Mouse (Mus musculus) limb, embryonic 10.5 days (tissue): ENCODE results near the gene Wdr82. TPM values are rescaled to one million over a fixed set of nuclear protein-coding genes. Genes with fewer than 3 reads are reported as not detected.
A peak's percentile ranks its signal among the peaks of the same experiment; 100 is the strongest.

Source experiments
- DNase-seq: peaks from one replicate; pipeline ENCODE4 v3.0.0-alpha.2; 2017; ENCODE audit warnings: low spot score
- H3K27ac ChIP-seq: fragments of 300-500 bp; sonication (generic); 2 replicates; pipeline ENCODE4 v1.5.1; 2016; ENCODE audit warnings: mild to moderate bottlenecking
- H3K27me3 ChIP-seq: fragments of 300-500 bp; sonication (generic); 2 replicates; pipeline ENCODE4 v1.6.1; 2016; ENCODE audit warnings: low read depth, mild to moderate bottlenecking; ENCODE audit not compliant: poor library complexity, severe bottlenecking
- H3K36me3 ChIP-seq: fragments of 300-500 bp; sonication (generic); 2 replicates; pipeline ENCODE4 v1.6.1; 2016; ENCODE audit warnings: mild to moderate bottlenecking, moderate library complexity
- H3K4me1 ChIP-seq: fragments of 300-500 bp; sonication (generic); 2 replicates; pipeline ENCODE4 v1.6.1; 2016
- H3K4me3 ChIP-seq: fragments of 300-500 bp; sonication (generic); 2 replicates; pipeline ENCODE4 v1.5.1; 2016; ENCODE audit warnings: mild to moderate bottlenecking, moderate library complexity
- H3K9me3 ChIP-seq: fragments of 300-500 bp; sonication (generic); replicated peaks from 2 replicates; pipeline ENCODE4 v1.6.1; 2016; ENCODE audit warnings: mild to moderate bottlenecking
- WGBS: fragments of 180-500 bp; shearing (Covaris S2); methylation state at CpG from one replicate; pipeline ENCODE4 v1.1.7; 2016; 5-methylcytosine and 5-hydroxymethylcytosine counted together
- polyA plus RNA-seq: library from polyadenylated mRNA; unstranded; fragments of >200 nt; fragmentation: Nextera tagmentation; extraction: Ambion mirVana; gene quantifications from 2 replicates; pipeline ENCODE4 v1.2.1, GENCODE M21; 2016

Wdr82 gene
- polyA plus RNA-seq, 1 experiment from 2014 or later, result 28.8 TPM

- Histone ChIP-seq H3K36me3 (no peaks in the 10 kb centered on the region), H3K4me3 (peak overlapping the region; percentile 53), H3K27me3 (peaks cover 44% of the 10 kb centered on the region), H3K27ac (peak overlapping the region; percentile 76; the same call in 1 of the 2 replicates), H3K4me1 (peaks cover 14% of the 10 kb centered on the region), H3K9me3 (no peaks in the 10 kb centered on the region)
- WGBS, result 64% methylated on average over 24 of the region's 24 CpGs
- DNase-seq, result no peak
These were observed 54.9 kb downstream of the Wdr82 start for GRCm38 (mm10) chr9:106225469-106226150.

DNA sequence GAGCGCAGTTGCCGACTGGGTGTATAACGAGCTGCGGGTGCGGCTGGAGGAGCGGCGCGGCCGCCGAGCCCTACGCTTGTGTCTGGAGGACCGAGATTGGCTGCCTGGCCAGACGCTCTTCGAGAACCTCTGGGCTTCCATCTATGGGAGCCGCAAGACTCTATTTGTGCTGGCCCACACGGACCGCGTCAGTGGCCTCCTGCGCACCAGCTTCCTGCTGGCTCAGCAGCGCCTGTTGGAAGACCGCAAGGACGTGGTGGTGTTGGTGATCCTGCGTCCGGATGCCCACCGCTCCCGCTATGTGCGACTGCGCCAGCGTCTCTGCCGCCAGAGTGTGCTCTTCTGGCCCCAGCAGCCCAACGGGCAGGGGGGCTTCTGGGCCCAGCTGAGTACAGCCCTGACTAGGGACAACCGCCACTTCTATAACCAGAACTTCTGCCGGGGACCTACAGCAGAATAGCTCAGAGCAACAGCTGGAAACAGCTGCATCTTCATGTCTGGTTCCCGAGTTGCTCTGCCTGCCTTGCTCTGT is 55.5 kb downstream of the Wdr82 start:
- H3K9me3 ChIP-seq, result no peaks in the 10 kb centered on the region
- 6% methylated on average over 34 of the region's 34 CpGs for WGBS
- H3K27me3 ChIP-seq, result peaks cover 44% of the 10 kb centered on the region
- H3K4me3 ChIP-seq, result peak overlapping the region; percentile 53
- H3K27ac ChIP-seq, result peak overlapping the region; percentile 76
- DNase-seq, result peak; percentile 66
- peaks cover 14% of the 10 kb centered on the region for H3K4me1 ChIP-seq
- no peaks in the 10 kb centered on the region for H3K36me3 ChIP-seq

- Histone ChIP-seq H3K27me3 (peaks cover 43% of the 10 kb centered on the region), H3K27ac (no peak overlapping the region), H3K4me1 (peaks cover 14% of the 10 kb centered on the region), H3K9me3 (no peaks in the 10 kb centered on the region), H3K4me3 (no peak overlapping the region), H3K36me3 (peaks cover 10% of the 10 kb centered on the region)
- 82% methylated on average over 8 of the region's 8 CpGs for WGBS
- DNase-seq, result no peak
These were observed 57.2 kb downstream of the Wdr82 start for GRCm38 (mm10) chr9:106227790-106228429.

- no peak overlapping the region for H3K4me3 ChIP-seq
- WGBS, result 76% methylated on average over 9 of the region's 9 CpGs
- no peak for DNase-seq
- no peak overlapping the region for H3K27ac ChIP-seq
- peaks cover 20% of the 10 kb centered on the region for H3K27me3 ChIP-seq
- peaks cover 33% of the 10 kb centered on the region for H3K36me3 ChIP-seq
- no peaks in the 10 kb centered on the region for H3K9me3 ChIP-seq
- peaks cover 14% of the 10 kb centered on the region for H3K4me1 ChIP-seq
These were observed 59.5 kb downstream of the Wdr82 start for GRCm38 (mm10) chr9:106230051-106230733.

DNA sequence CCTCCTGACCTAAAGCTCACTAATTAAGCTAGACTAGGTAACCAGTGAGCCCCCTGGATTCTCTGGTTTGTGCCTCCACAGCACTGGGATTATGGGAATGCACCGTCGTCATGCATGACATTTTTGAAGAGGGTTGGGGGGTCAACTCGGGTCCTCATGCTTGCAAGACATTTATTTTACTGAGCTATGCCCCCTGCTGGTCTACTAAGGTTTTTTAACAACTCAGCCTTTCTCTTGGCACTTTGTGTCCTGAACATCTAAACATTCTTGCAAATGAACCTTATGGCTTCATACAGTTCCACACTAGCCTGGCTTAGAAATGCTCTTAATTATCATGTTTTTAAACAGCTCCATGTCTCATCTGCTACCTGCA is 60.0 kb downstream of the Wdr82 start:
- no peak for DNase-seq
- no peak overlapping the region for H3K27ac ChIP-seq
- no peak overlapping the region for H3K4me3 ChIP-seq
- peaks cover 38% of the 10 kb centered on the region for H3K36me3 ChIP-seq
- no peaks in the 10 kb centered on the region for H3K9me3 ChIP-seq
- H3K27me3 ChIP-seq, result peaks cover 14% of the 10 kb centered on the region
- H3K4me1 ChIP-seq, result peaks cover 10% of the 10 kb centered on the region
- 77% methylated on average over 3 of the region's 3 CpGs for WGBS

DNA sequence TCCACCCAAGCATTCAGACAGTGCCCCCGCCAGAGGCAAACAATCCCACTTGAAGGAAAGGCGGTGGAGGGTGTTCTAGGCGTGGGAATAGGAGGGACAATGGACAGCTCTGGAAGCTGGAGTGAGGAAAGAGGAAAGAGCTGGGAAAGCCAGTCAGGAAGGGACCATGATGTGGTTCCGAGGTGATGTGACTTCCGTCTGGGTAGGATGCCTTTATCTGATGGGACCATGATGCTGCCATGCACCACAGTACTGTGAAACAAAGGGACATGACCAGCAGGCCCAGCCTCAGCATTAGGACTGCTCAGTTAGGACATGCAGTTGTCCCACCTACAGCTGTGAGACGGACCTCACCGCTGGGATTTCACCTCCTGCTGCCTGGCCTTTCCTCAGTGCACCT is 60.5 kb downstream of the Wdr82 start:
- peaks cover 43% of the 10 kb centered on the region for H3K36me3 ChIP-seq
- H3K4me3 ChIP-seq, result no peak overlapping the region
- H3K4me1 ChIP-seq, result peaks cover 5% of the 10 kb centered on the region
- peaks cover 9% of the 10 kb centered on the region for H3K27me3 ChIP-seq
- DNase-seq, result peak; percentile 28
- no peak overlapping the region for H3K27ac ChIP-seq
- no peaks in the 10 kb centered on the region for H3K9me3 ChIP-seq
- WGBS, result 88% methylated on average over 7 of the region's 7 CpGs

DNA sequence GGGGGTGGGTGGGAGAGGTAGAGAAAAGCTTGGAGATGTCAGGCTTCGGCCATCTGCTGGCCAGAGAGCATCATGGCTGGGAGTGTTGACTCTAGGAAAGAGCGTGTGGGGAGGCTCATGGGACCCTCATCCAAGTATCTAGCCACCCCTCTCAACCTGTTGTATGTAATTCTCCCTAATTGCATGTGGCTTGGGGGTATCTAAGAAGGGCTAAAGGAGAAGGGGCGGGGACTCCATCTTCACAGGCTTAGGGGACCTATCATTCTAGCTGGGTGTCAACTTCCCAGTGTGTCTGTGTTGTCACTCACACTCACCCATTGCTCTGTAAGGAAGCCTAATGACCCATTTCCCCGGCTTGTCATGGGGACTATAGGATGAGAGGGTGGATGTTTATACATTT is 61.1 kb downstream of the Wdr82 start:
- peaks cover 3% of the 10 kb centered on the region for H3K27me3 ChIP-seq
- H3K4me1 ChIP-seq, result no peaks in the 10 kb centered on the region
- H3K27ac ChIP-seq, result no peak overlapping the region
- WGBS, result 79% methylated on average over 4 of the region's 4 CpGs
- DNase-seq, result no peak
- H3K4me3 ChIP-seq, result no peak overlapping the region
- no peaks in the 10 kb centered on the region for H3K9me3 ChIP-seq
- H3K36me3 ChIP-seq, result peaks cover 49% of the 10 kb centered on the region

DNA sequence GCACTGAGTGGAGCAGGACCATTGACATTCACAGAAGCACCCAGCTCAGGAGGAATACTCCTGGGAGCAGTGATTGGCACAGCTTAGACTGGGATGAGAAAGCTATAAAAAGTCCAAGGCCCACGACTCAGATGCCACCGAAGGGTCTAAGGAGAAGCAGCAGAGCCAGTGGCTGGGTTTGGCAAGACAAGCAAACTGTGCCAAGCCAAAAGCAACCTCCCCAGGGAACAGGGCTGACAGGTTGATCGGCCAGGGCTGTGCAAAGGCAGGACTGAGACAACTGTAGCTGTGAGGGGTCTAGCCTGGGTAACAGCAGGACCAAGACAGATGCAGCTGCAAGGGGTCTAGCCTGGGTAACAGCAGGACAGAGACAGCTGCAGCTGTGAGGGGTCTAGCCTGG is 62.2 kb downstream of the Wdr82 start:
- H3K9me3 ChIP-seq, result no peaks in the 10 kb centered on the region
- WGBS, result 90% methylated on average over 3 of the region's 3 CpGs
- no peaks in the 10 kb centered on the region for H3K4me1 ChIP-seq
- peaks cover 61% of the 10 kb centered on the region for H3K36me3 ChIP-seq
- no peaks in the 10 kb centered on the region for H3K27me3 ChIP-seq
- no peak for DNase-seq
- H3K27ac ChIP-seq, result no peak overlapping the region
- no peak overlapping the region for H3K4me3 ChIP-seq

DNA sequence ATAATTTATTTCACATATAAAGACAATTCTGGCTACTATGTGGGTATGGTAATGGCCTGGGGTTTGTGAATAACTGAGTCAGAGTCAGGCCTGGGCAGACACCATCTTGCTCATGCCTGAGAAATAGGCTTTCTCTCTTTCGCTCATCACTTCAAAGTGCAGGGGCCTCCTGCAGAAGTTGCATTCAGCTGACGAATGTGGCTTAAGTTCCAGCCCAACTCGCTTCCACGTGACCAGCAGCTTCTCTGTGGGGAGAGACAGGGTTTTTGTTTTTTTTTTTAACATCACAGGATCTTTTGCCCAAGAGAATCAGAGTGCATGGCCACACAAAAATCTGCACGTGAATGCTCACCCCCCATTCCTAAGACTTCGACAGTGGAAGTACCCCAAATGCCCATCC is 63.2 kb downstream of the Wdr82 start:
- no peak for DNase-seq
- H3K27me3 ChIP-seq, result no peaks in the 10 kb centered on the region
- peaks cover 70% of the 10 kb centered on the region for H3K36me3 ChIP-seq
- no peaks in the 10 kb centered on the region for H3K4me1 ChIP-seq
- WGBS, result 78% methylated on average over 6 of the region's 6 CpGs
- no peak overlapping the region for H3K4me3 ChIP-seq
- no peaks in the 10 kb centered on the region for H3K9me3 ChIP-seq
- H3K27ac ChIP-seq, result no peak overlapping the region

DNA sequence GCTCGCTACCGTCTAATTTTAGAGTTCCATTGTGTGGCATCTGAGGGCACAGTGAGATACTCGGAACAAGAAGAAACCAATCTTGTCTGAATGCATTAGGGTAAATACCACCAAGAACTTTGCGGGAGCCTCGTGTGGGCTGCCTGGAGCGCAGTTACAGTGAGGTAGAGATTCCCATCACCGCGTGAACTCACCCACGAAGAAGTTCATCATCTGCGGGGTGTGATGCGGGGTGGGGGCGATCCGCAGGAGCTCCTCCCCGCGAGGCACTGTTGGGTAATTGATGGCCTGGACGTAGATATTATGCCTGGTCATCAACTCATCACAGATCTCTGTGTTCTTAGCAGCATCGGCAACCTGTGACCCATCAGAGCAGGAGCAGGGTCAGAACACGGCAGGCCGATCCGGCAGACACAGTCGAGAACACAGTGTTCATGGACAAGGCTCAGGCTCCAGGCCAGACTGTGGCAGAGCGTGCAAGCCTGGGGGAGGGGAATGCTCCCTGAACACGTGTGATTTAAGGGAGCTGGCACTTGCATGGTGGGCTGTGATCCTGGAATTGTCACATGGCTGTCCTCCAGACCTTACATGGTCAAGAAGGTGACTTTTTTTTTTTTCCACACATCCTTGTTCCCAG is 64.6 kb downstream of the Wdr82 start:
- Histone ChIP-seq H3K4me3 (no peak overlapping the region), H3K9me3 (no peaks in the 10 kb centered on the region), H3K4me1 (no peaks in the 10 kb centered on the region), H3K27me3 (no peaks in the 10 kb centered on the region), H3K27ac (no peak overlapping the region), H3K36me3 (peaks cover 84% of the 10 kb centered on the region)
- DNase-seq, result no peak
- 93% methylated on average over 23 of the region's 23 CpGs for WGBS

DNA sequence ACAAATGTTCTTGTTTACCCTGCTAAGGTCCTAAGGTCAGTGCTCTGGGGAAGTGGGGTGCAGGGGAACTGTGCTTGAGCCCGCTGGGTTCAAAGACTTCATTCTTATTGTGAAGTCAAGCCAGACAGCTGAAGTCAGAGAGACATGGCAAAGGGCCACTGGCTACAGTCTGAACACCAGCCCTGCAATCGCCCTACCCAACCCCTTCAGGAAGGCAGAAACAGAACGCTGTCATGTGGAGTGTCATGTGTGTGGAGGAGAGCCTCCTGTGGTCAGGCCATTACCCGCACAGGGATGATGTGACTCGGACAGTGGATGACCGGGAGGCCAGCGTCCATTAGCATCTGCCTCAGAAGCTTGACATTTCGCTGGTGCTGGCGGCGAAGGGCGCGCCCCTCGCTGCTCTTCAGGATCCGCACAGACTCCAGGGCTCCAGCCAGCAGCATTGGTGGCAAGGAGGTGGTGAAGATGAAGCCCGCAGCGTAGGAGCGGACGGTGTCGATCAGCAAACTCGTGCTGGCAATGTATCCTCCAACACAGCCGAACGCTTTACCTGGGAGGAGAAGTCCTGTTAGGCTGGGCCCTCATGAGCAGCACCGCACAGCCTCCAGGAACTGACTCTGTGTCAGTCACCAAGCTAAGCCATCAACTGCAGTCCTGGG is 65.6 kb downstream of the Wdr82 start:
- no peak for DNase-seq
- Histone ChIP-seq H3K4me1 (no peaks in the 10 kb centered on the region), H3K9me3 (no peaks in the 10 kb centered on the region), H3K36me3 (peaks cover 94% of the 10 kb centered on the region), H3K27me3 (no peaks in the 10 kb centered on the region), H3K4me3 (no peak overlapping the region), H3K27ac (no peak overlapping the region)
- 93% methylated on average over 23 of the region's 23 CpGs for WGBS

GRCm38 (mm10) chr9:106236818-106237211 is 66.1 kb downstream of the Wdr82 start:
- DNase-seq, result no peak
- Histone ChIP-seq H3K36me3 (peaks cover 99% of the 10 kb centered on the region), H3K27ac (no peak overlapping the region), H3K27me3 (no peaks in the 10 kb centered on the region), H3K9me3 (no peaks in the 10 kb centered on the region), H3K4me3 (no peak overlapping the region), H3K4me1 (no peaks in the 10 kb centered on the region)
- WGBS, result 87% methylated on average over 3 of the region's 3 CpGs
